Mouse (Mus musculus): ENCODE data around the gene Dnah11. TPM values are rescaled to one million over a fixed set of nuclear protein-coding genes. Genes with fewer than 3 reads are reported as not detected.

The Dnah11 gene
- polyA plus RNA-seq, 1 experiment from 2014 or later: 0.19 TPM

GRCm38 (mm10) chr12:117844917-117845316 is 353.9 kb downstream of the Dnah11 start:
- Histone ChIP-seq H3K4me3 (peak overlapping the region; percentile 68), H3K9me3 (no peaks in the 10 kb centered on the region), H3K27ac (replicated peaks) (no peak overlapping the region), H3K27me3 (peaks cover 26% of the 10 kb centered on the region), H3K4me2 (replicated peaks) (peak overlapping the region; percentile 96), H3K9ac (replicated peaks) (no peak overlapping the region), H3K4me1 (peaks cover 14% of the 10 kb centered on the region), H3K36me3 (no peaks in the 10 kb centered on the region)
- whole genome bisulfite sequencing: 28% methylated on average over 2 of the region's 2 CpGs
- no peak for ATAC-seq (ENCODE audit: low FRiP score, low read depth)

GRCm38 (mm10) chr12:117844075-117844408 is 354.8 kb downstream of the Dnah11 start:
- Histone ChIP-seq H3K4me2 (replicated peaks) (peak overlapping the region; percentile 96), H3K4me1 (peaks cover 14% of the 10 kb centered on the region), H3K36me3 (no peaks in the 10 kb centered on the region), H3K9me3 (no peaks in the 10 kb centered on the region), H3K4me3 (peak overlapping the region; percentile 68), H3K27ac (replicated peaks) (no peak overlapping the region), H3K9ac (replicated peaks) (peak overlapping the region; percentile 70), H3K27me3 (peaks cover 26% of the 10 kb centered on the region)
- under 1% methylated on average over 15 of the region's 15 CpGs for WGBS
- no peak for ATAC-seq (ENCODE audit: low FRiP score, low read depth)

- Histone ChIP-seq H3K9me3 (no peaks in the 10 kb centered on the region), H3K36me3 (no peaks in the 10 kb centered on the region), H3K27me3 (peaks cover 26% of the 10 kb centered on the region), H3K4me2 (replicated peaks) (peak overlapping the region; percentile 96), H3K9ac (replicated peaks) (peak overlapping the region; percentile 70), H3K27ac (replicated peaks) (0 out of 2 replicates have a peak overlapping the region, but pooled peaks have one; percentile 52), H3K4me1 (peaks cover 14% of the 10 kb centered on the region), H3K4me3 (peak overlapping the region; percentile 68)
- ATAC-seq (ENCODE audit: low FRiP score, low read depth): peak; percentile 94
- under 1% methylated on average over 75 of the region's 75 CpGs for WGBS
Observed at GRCm38 (mm10) chr12:117843302-117844074, 355.4 kb downstream of the Dnah11 start.

GRCm38 (mm10) chr12:117842676-117843075 is 356.2 kb downstream of the Dnah11 start:
- no peak overlapping the region for H3K27ac ChIP-seq (replicated peaks)
- peaks cover 26% of the 10 kb centered on the region for H3K27me3 ChIP-seq
- H3K9ac ChIP-seq (replicated peaks): no peak overlapping the region
- no peak overlapping the region for H3K4me2 ChIP-seq (replicated peaks)
- no peaks in the 10 kb centered on the region for H3K36me3 ChIP-seq
- H3K4me3 ChIP-seq: no peak overlapping the region
- H3K9me3 ChIP-seq: no peaks in the 10 kb centered on the region
- no peak for ATAC-seq (ENCODE audit: low FRiP score, low read depth)
- WGBS: 92% methylated on average over 1 of the region's 1 CpGs
- peaks cover 14% of the 10 kb centered on the region for H3K4me1 ChIP-seq

GRCm38 (mm10) chr12:117840705-117841104 is 358.1 kb downstream of the Dnah11 start:
- H3K27me3 ChIP-seq: peaks cover 29% of the 10 kb centered on the region
- H3K9ac ChIP-seq (replicated peaks): no peak overlapping the region
- 96% methylated on average over 1 of the region's 1 CpGs for WGBS
- peaks cover 11% of the 10 kb centered on the region for H3K4me1 ChIP-seq
- H3K36me3 ChIP-seq: no peaks in the 10 kb centered on the region
- no peak overlapping the region for H3K4me3 ChIP-seq
- no peak for ATAC-seq (ENCODE audit: low FRiP score, low read depth)
- H3K4me2 ChIP-seq (replicated peaks): no peak overlapping the region
- no peaks in the 10 kb centered on the region for H3K9me3 ChIP-seq
- H3K27ac ChIP-seq (replicated peaks): no peak overlapping the region

- peaks cover 23% of the 10 kb centered on the region for H3K27me3 ChIP-seq
- WGBS: 84% methylated on average over 4 of the region's 4 CpGs
Observed at GRCm38 (mm10) chr12:117837376-117837775, 361.5 kb downstream of the Dnah11 start.

GRCm38 (mm10) chr12:117835371-117835770 is 363.5 kb downstream of the Dnah11 start:
- Histone ChIP-seq H3K4me1 (no peaks in the 10 kb centered on the region), H3K36me3 (no peaks in the 10 kb centered on the region), H3K4me3 (no peak overlapping the region), H3K27me3 (peaks cover 9% of the 10 kb centered on the region), H3K4me2 (replicated peaks) (no peak overlapping the region), H3K9ac (replicated peaks) (no peak overlapping the region), H3K9me3 (no peaks in the 10 kb centered on the region), H3K27ac (replicated peaks) (no peak overlapping the region)
- no peak for ATAC-seq (ENCODE audit: low FRiP score, low read depth)
- 70% methylated on average over 10 of the region's 10 CpGs for WGBS

More at GRCm38 (mm10) chr12:117837376-117837775, 361.5 kb downstream of the Dnah11 start:
- no peak overlapping the region for H3K27ac ChIP-seq (replicated peaks)
- no peak overlapping the region for H3K4me3 ChIP-seq
- no peaks in the 10 kb centered on the region for H3K4me1 ChIP-seq
- H3K9ac ChIP-seq (replicated peaks): no peak overlapping the region
- no peaks in the 10 kb centered on the region for H3K36me3 ChIP-seq
- no peaks in the 10 kb centered on the region for H3K9me3 ChIP-seq
- H3K4me2 ChIP-seq (replicated peaks): no peak overlapping the region
- ATAC-seq (ENCODE audit: low FRiP score, low read depth): no peak

GRCm38 (mm10) chr12:117834652-117835051 is 364.2 kb downstream of the Dnah11 start:
- Histone ChIP-seq H3K27me3 (peaks cover 5% of the 10 kb centered on the region), H3K9ac (replicated peaks) (no peak overlapping the region), H3K27ac (replicated peaks) (no peak overlapping the region), H3K4me2 (replicated peaks) (no peak overlapping the region), H3K9me3 (no peaks in the 10 kb centered on the region), H3K36me3 (no peaks in the 10 kb centered on the region), H3K4me1 (no peaks in the 10 kb centered on the region), H3K4me3 (no peak overlapping the region)
- ATAC-seq (ENCODE audit: low FRiP score, low read depth): no peak
- 78% methylated on average over 2 of the region's 2 CpGs for WGBS

GRCm38 (mm10) chr12:117832190-117832589 is 366.7 kb downstream of the Dnah11 start:
- no peak overlapping the region for H3K9ac ChIP-seq (replicated peaks)
- H3K27ac ChIP-seq (replicated peaks): no peak overlapping the region
- H3K36me3 ChIP-seq: no peaks in the 10 kb centered on the region
- peaks cover 5% of the 10 kb centered on the region for H3K27me3 ChIP-seq
- no peak overlapping the region for H3K4me3 ChIP-seq
- H3K4me2 ChIP-seq (replicated peaks): no peak overlapping the region
- H3K9me3 ChIP-seq: no peaks in the 10 kb centered on the region
- no peak for ATAC-seq (ENCODE audit: low FRiP score, low read depth)
- H3K4me1 ChIP-seq: no peaks in the 10 kb centered on the region
- WGBS: 62% methylated on average over 5 of the region's 5 CpGs

GRCm38 (mm10) chr12:117831351-117831961 is 367.4 kb downstream of the Dnah11 start:
- 78% methylated on average over 8 of the region's 8 CpGs for WGBS
- ATAC-seq (ENCODE audit: low FRiP score, low read depth): no peak
- Histone ChIP-seq H3K4me1 (no peaks in the 10 kb centered on the region), H3K9me3 (no peaks in the 10 kb centered on the region), H3K27me3 (peaks cover 4% of the 10 kb centered on the region), H3K4me3 (no peak overlapping the region), H3K36me3 (no peaks in the 10 kb centered on the region), H3K4me2 (replicated peaks) (no peak overlapping the region), H3K9ac (replicated peaks) (no peak overlapping the region), H3K27ac (replicated peaks) (no peak overlapping the region)

GRCm38 (mm10) chr12:117828350-117828749 is 370.5 kb downstream of the Dnah11 start:
- WGBS: 90% methylated on average over 3 of the region's 3 CpGs
- Histone ChIP-seq H3K27ac (replicated peaks) (no peak overlapping the region), H3K4me3 (no peak overlapping the region), H3K36me3 (no peaks in the 10 kb centered on the region), H3K4me1 (no peaks in the 10 kb centered on the region), H3K9me3 (no peaks in the 10 kb centered on the region), H3K4me2 (replicated peaks) (no peak overlapping the region), H3K27me3 (no peaks in the 10 kb centered on the region), H3K9ac (replicated peaks) (no peak overlapping the region)
- ATAC-seq (ENCODE audit: low FRiP score, low read depth): no peak

Measured in midbrain, embryonic 12.5 days (tissue).